Mouse (Mus musculus) small intestine, adult 10 weeks (tissue): Measurements from ENCODE around the gene Ston1. TPM values are rescaled to one million over a fixed set of nuclear protein-coding genes. Genes with fewer than 3 reads are reported as not detected.

Experiments
- polyA plus RNA-seq: library from polyadenylated mRNA; stranded (reverse); fragments of 350-450 nt; fragmentation: Illumina TruSeq; extraction: RNeasy Lipid Tissue Mini Kit (QIAGEN cat#74804); gene quantifications from one replicate; pipeline ENCODE4 v1.2.3, GENCODE M21; 2014; ENCODE audit warnings: low replicate concordance

The Ston1 gene
- polyA plus RNA-seq: 1.9 TPM

DNA sequence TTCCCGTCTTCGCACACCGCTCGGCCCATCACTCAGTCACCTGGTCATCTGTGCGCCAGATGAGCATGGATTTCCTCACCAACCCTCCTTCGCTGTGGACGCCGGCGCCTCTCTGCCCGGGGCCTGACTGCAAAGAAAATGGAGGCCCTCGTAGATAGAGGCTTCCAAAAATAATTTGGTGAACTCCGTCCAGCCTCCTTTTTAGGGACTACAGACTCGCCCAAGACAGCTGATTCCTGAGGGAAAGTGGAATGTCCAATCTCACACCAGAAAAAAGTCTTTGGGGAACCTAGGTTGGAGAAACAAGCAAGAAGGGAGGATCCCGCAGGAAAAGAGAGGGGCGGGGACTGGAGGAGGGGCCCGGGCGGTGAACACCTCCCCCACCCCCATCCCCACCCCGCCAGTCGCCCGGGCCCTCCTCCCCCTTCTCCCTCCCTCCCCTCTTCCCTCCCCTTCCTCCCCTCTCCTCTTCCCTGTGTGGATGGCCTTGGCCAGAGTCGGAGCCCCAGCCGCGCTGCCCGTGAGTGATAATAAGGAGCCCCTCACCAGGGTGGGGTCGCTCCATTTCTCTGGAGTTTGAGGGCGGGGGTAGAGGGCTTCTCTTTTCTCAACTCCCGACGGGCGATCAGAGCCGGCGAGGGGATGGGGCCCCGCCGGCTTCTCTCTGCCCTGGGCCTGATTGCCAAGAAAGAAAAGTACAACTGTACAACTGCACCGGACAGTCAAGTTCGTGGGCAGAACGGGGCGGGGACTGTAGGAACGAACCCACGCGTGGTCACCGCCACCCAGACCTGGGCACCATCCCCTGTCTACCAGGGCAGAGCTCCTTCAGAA lies at the start of gene Ston1:
TSS of gene Ston1 (plus strand) at position 463 of the 834 bp plus-strand sequence.

DNA sequence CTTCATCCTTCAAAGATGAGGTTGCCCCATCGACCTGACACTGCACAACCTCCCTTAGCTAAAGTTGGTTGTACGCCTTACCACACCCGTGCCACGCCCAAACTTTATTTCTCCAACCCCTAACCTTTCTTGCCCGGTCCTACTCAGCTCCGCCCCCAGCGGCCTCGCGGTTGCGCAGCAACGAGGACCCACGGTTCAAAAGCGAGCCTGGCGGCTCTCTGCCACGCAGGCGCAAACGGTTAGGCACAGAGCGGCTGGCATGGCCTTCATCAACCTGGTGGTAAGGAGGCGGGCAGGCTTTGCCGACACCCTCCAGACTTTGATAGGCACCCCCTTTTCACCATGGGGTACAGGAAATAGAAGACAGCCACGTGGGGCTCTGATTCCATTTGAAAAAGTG lies 71.0 kb downstream of the Ston1 start, which contains the start of gene Gtf2a1l:
TSS of gene Gtf2a1l (plus strand) at position 209 of the 400 bp plus-strand sequence.

Other genes with a start within 250 kb of the Ston1 start
- gene Foxn2, start 157.0 kb upstream of the Ston1 start, polyA plus RNA-seq: 37.6 TPM
- gene Ppp1r21, start 67.6 kb upstream of the Ston1 start, polyA plus RNA-seq: 36.2 TPM
- gene Gtf2a1l, start 71.0 kb downstream of the Ston1 start, polyA plus RNA-seq: not detected
- gene Lhcgr, start 194.3 kb downstream of the Ston1 start, polyA plus RNA-seq: not detected